Mouse (Mus musculus) brain, embryonic 14.5 days (tissue): ENCODE data around the gene Rnf212.
A peak's percentile ranks its signal among the peaks of the same experiment; 100 is the strongest.
"Not testable (repeated sequence)": the region's sequence is repeated elsewhere in the genome, so short reads cannot be mapped to it uniquely, and the experiment has no call there.

Experiments
- CTCF ChIP-seq: fragments of 200-500 bp; IDR thresholded peaks from 2 replicates; pipeline ENCODE4 v1.5.1; 2012; ENCODE audit warnings: inconsistent platforms, mild to moderate bottlenecking, moderate library complexity, borderline replicate concordance; ENCODE audit not compliant: insufficient read depth, insufficient read length; ENCODE audit errors: extremely low read depth
- POLR2A ChIP-seq: fragments of 200-500 bp; IDR thresholded peaks from 2 replicates; pipeline ENCODE4 v1.6.1; 2012; ENCODE audit warnings: mild to moderate bottlenecking, inconsistent platforms, borderline replicate concordance; ENCODE audit not compliant: poor library complexity, insufficient read depth, insufficient read length, severe bottlenecking; ENCODE audit errors: extremely low read depth

GRCm38 (mm10) chr5:108790385-108790784 lies 15.6 kb upstream of the Rnf212 start:
- peak; percentile 39; the same call in 1 of the 2 replicates for TF ChIP-seq CTCF
- TF ChIP-seq POLR2A = not testable (repeated sequence)
